Mouse (Mus musculus) heart, postnatal 36 days (tissue): ENCODE results near the gene Tmem128. TPM values are rescaled to one million over a fixed set of nuclear protein-coding genes. Genes with fewer than 3 reads are reported as not detected.
A peak's percentile ranks its signal among the peaks of the same experiment; 100 is the strongest.

Experiments
- DNase-seq, 2 experiments: peaks; one replicate each; pipeline ENCODE4 v3.0.0; 2021 to 2022
- intact Hi-C: fragments of 180-260 bp; cut with DNase I; formaldehyde crosslinking; loops from one replicate; pipeline ENCODE4 v1.15.1; 2025
- total RNA-seq, 2 experiments: library from RNA; stranded (reverse); gene quantifications; 2 replicates each; pipeline ENCODE4 v1.2.3; 2021

Gene Tmem128
- total RNA-seq: 10 to 100 TPM; 15.6 to 15.8 TPM

DNA sequence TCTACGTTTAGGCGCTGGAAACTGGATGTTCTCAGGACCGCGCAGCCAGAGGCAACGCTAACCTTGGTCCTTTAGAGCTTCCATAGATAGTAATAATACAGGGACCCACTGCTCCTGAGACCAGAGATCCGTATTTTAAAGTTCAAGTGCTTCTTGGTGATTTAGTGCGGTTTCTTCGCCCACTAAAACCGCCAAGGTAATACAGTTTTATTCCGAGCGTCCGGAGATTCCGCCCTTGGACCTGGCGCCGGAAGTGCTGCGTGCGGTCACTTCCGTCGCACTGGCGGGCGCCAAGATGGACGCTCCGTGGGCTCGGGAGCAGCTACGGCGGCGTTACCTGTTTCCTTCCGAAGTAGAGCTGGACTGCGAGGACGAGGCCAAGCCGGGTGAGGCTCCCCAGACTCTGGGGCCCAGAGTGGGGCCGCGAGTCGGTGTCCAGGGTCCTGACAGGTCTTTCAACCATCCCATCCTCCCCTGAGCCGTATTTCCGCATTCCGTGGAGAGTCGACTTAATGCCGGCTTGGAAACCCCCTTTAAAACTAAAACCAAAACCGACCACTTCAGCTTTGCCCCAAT lies at the start of gene Tmem128:
Tmem128 (plus strand) TSS at position 79 of the 576 bp plus-strand sequence.
- peak; percentile 71 to 84 for DNase-seq
- intact Hi-C loops: no loop called here

DNA sequence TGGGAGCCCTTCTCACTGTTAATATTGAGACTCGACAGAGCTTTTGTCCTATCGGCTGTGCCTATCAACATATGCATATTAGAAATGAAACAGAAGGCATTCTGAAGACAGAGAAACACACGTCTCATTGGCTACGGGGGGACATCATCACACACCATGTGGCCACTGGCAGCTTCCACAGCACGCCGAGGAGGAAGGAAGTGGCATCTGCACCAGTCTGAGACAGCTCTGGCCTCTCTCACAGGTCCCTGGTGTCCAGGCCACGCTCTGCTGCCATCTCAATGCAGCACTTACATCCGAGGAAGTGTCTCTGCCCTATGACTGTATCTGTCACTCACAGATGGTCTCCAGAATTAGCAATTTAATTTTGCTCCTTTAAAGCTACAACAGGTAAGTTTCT lies 48.3 kb upstream of the Tmem128 start:
- intact Hi-C loops: no loop called here
- DNase-seq: no peak

DNA sequence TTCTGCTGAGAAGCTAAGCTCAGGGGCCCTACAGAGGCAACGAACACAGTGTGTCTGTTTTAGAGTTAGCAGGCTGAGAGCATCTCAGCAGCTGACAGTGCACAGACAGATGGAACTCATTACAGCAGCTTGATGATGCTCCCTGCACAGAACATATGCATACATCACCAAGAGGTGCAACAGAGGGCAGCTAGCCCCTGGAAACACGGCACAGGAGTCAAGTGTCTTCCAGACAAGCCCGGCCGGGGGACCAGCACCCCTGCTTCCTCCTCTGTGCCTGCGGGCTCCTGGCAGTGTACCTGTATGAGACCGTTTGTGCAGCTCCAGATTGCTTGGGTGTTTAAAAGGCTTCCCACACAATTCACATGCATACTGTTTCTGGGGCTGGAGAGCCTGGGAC lies 47.0 kb upstream of the Tmem128 start:
- no peak for DNase-seq
- intact Hi-C loops: no loop called here

DNA sequence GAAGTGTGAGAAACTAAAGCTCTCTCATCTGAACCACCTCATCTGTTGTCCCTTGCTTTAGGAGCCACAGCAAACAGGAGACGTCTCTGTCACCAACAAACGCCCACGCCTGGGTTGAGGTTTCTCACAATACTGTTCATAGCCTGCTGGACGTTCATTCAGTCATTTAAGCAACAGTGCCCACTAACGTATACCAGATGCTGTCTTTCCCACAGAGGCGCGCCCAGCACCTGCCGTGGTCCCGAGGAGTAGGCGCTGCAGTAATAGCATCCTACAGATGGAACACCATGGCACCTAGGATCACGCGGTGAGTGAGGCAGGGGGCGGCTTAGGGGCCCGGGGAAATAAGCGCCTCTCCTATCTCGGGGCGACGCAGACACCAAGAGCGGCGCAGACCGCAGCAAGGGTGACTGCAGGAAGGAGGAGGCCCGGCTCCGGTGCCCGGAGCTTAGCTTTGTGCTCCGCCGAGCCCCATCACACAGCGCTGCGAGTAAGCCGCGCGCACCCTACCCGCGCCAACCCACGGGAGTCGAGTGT lies 40.1 kb upstream of the Tmem128 start:
- DNase-seq: no peak
- intact Hi-C loops: loop anchor here (5.0 kb wide), 1 partner anchor 37 kb away; no protein-coding TSS in a partner anchor

DNA sequence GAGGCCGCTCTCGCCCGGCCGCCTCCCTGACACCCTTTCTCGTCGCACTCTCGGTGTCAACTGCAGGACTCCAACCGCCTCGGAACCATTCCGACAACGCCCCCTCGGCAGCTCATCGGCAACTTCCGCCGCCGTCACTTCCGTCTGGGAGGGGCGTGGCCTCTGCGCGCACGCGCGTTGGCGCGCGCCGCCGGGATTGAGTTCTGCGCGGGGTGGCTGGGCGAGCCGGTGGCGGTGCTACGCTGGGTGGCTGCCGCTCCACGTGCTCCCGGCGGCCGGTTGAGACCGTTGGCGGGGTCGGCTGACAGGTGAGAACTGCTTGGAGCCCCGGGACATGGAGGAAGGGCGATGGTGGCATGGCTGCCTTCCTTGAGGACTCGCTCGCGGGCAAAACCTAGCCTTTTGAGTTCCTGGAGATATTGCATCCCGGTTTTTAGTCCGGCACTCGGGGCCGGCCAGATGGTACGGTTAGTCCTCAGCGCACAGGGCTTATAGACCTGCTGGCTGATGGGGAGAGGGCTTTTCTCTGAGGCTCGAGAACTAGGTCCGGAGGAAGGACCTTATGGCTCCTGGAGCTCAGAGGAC lies 39.6 kb upstream of the Tmem128 start, which contains the start of the genes Zbtb49 and Lyar:
Zbtb49 (minus strand) TSS at position 130 of the 585 bp plus-strand sequence.
Lyar (plus strand) TSS at position 143 of the 585 bp plus-strand sequence.
- peak; percentile 97 to 99 for DNase-seq
- intact Hi-C loops: loop anchor here (5.0 kb wide), 1 partner anchor 37 kb away; no protein-coding TSS in a partner anchor

DNA sequence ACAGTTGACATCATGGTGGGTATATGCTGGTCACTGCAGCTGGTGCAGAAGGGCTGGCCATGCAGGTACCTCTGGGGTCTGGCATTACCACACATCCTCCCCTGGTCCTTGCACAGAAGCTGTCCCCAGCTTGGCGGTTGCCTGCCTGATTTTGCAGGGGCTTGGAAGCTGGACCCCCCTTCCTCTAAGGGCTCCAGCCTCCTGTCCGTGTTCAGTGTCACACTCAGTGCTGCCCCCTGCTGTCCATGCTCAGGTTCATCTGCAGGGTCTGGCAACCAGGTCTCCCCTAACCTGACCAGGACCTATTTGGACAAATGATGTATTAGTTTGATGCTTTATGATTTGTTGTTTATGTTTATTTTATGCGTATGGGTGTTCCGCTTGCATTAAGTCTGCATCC lies 24.6 kb upstream of the Tmem128 start:
- intact Hi-C loops: no loop called here
- DNase-seq: peak; percentile 33 to 52

DNA sequence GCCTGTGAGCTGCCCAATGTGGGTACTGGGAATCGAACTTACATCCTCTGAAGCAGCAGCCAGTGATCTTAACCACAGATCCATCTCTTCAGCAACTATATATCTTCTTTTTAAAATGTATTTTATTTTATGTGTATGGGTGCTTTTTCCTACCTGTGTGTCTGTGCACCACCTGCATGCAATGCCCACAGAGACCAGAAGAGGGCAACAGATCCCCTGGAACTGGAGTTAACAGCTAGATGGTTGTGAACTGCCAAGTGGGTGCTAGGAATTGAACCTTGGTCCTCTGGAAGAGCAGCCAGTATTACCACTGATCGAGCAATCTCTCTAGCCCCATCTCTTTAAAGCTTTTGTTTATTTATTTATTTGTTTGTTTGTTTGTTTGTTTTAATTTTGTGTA lies 23.4 kb upstream of the Tmem128 start:
- no peak for DNase-seq
- intact Hi-C loops: no loop called here

DNA sequence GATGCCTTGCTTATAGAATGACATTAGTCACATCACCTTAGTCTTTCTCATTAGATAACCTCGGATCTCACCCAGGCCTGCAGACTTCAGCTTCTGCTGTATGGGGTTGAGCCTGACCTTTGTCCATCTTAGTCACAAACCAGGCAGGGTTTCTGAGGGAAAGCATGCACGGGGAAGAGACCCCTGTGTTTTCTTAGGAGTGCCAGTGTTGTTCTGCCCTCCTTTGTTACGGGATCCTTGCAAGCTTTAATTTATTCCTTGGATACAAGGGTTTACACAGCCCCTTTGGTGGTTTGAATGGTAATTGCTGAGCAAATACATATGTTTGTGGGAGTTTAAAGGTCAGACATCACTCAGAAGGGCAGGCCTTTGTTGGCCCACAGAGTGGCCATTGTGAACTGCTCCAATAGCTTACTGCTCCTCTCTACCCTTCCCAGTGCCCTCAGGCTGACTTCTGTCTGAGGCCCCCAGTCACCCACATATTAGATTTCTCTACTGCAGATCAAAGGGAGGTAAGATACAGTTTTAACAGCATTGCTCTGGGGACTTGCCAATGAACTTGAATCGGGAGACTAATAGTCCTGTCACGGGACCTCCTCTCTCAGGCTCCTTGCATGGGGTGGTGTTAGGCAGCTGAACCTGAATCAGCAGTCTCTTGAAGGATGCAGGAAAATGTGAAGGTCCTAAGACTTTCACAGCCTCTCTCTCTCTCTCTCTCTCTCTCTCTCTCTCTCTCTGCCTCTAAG lies 19.1 kb upstream of the Tmem128 start:
- no peak for DNase-seq
- intact Hi-C loops: no loop called here

DNA sequence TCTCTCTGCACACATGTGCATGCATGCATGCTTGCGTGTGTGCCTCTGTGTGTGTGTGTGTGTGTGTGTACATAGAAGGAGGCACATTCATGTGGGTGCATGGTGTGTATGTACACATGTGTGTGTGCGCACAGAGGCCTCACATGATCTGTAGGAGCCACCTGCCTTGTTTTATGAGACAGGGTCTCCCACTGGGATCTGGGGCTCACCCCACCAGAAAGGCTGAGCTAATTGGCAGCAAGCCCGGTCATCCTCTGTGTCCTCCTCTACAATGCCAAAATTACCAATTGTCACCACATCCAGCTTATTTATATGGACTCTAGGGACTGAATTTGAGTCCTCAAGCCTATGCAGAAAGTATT lies 18.5 kb upstream of the Tmem128 start:
- intact Hi-C loops: no loop called here

DNA sequence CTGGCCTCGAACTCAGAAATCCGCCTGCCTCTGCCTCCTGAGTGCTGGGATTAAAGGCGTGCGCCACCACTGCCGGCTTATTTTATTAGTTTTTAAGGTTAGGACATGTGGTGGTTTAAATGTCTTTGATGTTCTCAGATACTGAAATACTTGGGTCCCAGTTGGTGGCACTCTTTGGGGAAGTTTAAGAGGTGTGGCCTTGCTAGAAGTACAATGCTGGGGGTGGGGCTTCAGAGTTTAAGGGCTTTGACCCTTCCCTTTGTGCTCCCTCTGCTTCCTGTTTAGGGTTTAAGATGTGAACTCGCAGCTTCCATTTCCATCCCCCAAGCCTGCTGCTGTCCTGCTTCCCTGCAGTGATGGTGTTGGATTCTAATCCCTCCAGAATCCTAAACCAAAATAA lies 18.0 kb upstream of the Tmem128 start:
- no peak for DNase-seq
- intact Hi-C loops: no loop called here

More for the DNA sequence above, 18.5 kb upstream of the Tmem128 start:
- DNase-seq: no peak

DNA sequence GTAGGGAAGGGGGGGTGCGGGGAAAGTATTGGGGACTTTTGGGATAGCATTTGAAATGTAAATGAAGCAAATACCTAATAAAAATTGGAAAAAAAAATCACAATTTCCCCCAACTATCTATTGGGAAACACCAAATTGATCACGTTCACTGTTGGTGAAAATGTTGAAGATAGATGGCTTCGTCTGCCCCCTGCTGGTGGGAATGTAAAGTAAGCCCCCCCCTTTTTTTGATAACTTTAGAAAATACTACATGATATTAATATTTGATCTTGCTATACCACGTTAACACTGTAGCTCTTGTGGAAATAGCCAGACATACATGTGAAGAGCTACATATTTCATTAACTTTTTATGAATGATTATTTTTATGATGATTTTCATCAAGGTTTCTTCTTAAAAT lies 4.8 kb upstream of the Tmem128 start:
- intact Hi-C loops: loop anchor here (5.0 kb wide), 1 partner anchor 33 kb away; the partner anchor contains the start of genes Lyar and Zbtb49
- DNase-seq: no peak

DNA sequence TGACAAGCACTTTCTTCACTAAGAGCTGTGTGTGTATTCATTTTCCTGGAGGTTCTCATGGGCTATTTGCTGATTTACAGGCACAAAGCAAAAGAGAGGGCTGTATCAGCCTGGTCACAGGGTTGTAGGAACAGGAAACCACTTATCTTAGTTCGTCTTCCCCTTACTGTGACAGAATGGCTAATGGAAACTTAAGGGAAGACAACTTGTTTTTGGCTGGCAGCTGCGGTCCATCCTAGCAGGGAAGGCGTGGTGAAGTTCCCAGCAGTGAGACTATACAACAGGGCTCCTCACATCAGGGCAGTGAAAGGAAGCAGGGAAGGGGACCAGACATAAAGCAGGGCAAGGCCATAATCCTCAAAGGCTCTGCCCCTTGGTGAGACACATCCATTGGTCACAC lies 4.3 kb upstream of the Tmem128 start:
- DNase-seq: no peak
- intact Hi-C loops: loop anchor here (5.0 kb wide), 1 partner anchor 33 kb away; the partner anchor contains the start of genes Lyar and Zbtb49

DNA sequence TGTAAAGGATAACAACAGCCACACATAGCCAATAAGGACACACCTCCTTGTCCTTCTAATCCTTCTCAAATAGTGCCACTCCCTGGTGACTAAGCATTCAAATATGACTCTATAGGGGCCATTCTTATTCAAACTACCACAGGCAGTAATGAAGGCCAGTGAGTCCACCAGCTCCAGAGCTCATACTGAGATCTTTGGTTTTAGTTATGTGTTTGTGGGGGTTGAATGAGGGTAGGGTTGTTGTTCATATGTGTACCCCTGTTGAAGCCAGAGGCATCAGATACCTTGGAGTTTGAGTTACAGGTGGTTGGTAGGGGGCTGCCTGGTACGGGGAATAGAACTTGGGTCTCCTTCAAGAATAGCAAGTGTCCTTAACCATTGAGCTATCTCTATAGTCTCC lies 3.4 kb upstream of the Tmem128 start:
- intact Hi-C loops: loop anchor here (5.0 kb wide), 1 partner anchor 34 kb away; the partner anchor contains the start of genes Lyar and Zbtb49

DNA sequence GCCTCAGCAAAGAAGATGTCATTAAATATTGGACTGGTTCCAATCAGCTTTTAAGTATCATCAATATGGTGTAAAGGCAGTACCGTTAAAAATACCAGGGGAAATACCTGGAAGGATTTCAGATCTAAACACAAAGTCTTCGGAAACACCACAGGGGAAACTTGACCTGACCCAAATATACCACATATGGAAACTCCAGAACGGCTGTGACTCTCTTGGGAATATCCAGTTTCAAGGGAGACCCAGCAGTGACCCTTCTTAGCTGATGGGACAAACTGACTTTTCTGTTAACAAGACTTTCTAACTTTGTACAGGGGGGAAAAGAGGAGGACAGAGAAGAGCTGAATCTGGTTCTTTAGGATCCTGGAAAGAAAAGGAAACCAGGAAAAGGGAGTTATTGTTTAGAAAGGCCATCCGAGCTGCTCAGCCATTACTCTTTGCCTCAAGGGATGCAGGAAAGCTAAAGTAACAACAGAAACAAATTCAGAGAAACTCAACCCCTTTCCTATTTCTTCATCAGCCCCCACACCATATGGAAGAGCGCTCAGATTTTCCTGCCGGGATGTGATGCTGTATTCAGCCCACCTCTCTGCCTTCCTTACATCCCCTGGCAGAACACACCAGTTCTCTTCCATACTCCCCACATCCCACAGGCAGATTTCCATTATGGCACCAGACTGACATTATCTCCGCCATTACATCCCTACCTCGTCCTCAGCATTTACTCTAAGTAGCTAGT lies 1.8 kb upstream of the Tmem128 start:
- intact Hi-C loops: loop anchor here (5.0 kb wide), 1 partner anchor 36 kb away; the partner anchor contains the start of genes Lyar and Zbtb49
- DNase-seq: no peak

More for the DNA sequence above, 3.4 kb upstream of the Tmem128 start:
- DNase-seq: no peak

DNA sequence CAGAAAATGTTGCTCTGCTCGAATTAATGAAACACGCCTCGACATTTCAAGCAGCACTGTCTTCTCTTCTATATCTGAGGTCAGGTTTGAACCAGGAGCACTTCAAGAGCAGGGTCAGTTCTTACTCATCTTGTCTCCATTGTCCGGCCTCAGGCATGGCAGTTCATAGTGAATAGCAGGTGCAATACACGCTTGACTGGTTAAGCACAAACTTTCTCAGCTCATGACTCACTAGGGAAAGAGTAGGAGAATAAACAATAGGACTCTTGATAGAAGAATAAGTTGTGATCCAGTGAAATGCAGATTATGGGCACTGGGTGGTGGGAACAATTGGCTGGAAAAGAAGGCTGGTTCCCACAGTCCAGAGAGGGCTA lies 1.2 kb upstream of the Tmem128 start:
- no peak for DNase-seq
- intact Hi-C loops: loop anchor here (5.0 kb wide), 1 partner anchor 36 kb away; the partner anchor contains the start of genes Lyar and Zbtb49

DNA sequence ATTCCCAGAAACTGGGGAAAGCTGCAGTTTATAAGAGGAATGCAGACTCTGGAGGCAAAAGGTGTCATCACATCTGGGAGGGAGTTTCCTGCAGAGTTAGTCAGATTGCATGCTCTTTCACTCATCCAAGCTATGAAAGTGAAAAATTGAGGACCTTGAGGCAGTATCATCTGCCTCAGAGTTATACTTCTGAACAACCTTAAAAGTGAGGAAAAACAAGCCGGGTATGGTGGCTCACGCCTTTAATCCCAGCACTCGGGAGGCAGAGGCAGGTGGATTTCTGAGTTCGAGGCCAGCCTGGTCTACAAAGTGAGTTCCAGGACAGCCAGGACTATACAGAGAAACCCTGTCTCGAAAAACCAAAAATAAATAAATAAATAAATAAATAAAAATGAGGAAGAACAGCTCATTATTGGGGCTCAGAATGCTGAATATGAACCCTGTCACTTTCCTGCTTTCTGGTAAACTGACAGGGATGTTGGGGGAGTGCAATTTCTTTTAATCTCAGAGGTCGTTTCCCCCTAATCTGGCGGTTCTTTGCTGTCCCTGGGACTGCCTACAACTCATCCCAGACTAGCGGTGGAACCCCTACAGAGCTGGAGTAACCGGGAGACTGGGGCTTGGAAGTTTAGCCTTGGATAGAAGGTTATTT lies 404 bp upstream of the Tmem128 start:
- intact Hi-C loops: loop anchor here (5.0 kb wide), 1 partner anchor 37 kb away; the partner anchor contains the start of genes Lyar and Zbtb49
- no peak for DNase-seq

DNA sequence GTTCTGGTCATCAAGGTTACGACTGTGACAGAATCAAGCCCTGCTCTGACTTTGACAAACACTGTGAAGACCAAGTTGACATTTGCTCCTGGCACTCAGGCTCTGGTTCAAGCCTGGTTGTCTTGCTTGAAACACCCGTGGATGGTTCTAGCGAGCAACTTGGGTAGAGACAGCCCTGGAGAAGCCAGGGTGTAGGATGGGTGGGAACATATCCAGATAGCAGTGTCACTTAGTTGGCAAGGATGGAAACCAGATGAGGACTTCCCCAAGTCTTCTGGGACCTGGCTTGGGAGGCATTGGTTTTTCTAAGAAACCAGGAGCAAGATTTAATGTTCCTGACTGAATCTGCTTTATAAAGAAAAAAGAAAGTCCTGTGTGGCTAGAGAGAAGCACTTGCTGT lies 11.0 kb downstream of the Tmem128 start:
- DNase-seq: no peak
- intact Hi-C loops: no loop called here

DNA sequence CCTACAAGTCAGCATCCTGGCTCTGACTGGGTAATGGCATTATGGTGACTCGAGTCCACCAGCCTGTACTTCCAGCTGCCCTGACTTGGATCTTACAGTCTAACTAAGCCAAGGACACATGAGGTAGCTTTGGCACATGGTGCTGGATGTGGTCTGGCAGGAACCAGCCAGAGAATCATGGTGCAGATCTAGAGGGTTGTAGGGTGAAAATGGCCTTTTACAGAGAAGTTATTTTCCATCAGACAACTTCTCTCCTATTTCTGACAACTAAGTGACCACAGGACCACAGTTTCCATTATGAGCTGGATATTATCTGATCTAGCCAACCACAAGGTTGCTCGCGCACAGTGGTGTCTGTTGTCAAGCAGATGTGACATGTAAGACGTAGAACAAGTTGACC lies 13.8 kb downstream of the Tmem128 start:
- intact Hi-C loops: no loop called here
- DNase-seq: no peak

DNA sequence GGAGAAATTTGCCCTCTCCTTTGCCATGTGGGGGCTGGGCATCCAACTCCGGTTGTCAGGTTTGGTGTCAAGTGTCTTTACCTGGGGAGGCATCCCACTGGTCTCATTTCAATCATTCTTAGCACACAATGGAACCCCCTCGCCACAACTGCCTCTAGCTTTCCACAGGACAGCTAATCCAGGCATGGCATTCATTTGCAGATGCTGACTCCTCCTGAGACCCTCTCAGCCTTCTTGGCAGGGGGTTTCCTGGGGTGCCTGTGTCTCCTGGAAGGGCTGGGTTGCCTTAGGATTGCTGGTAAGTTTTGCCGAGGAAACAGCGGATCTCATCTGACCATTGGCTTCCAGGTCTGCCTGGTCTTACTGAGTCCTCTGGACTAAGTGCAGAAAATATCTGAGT lies 15.8 kb downstream of the Tmem128 start, which contains the start of gene Otop1:
Otop1 (plus strand) TSS at position 202 of the 400 bp plus-strand sequence.
- intact Hi-C loops: no loop called here
- DNase-seq: no peak

DNA sequence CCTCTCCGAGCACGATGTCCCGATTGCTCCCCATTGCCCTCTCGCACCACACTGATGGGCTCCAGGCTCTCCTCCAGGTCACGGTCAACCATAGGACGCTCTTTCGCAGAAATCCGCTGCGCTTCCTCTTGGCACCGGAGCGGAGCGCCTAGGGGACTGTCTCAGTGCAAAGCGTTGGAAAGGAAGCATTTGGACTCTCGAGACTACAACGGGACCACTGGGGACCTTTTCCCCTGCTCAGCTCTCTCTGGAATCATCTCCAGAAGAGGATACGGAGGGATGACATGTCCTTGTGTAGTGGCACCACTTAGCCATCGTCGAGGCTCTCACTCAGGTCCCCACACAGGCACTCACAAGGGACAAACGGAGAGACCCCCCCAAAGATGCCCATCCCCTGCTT lies 16.5 kb downstream of the Tmem128 start:
- intact Hi-C loops: no loop called here
- no peak for DNase-seq
